ENCODE assay signal across 8 mouse cellular contexts in genomic region chr10:95940046-95940900, GRCm38 (mm10). TPM values are rescaled to one million over a fixed set of nuclear protein-coding genes. Genes with fewer than 3 reads are reported as not detected.
DNase-seq lines count a peak whose midpoint lies in the region; ATAC-seq and TF ChIP-seq lines count a peak whose summit lies in the region.

TSS of gene Eea1 (plus strand) at chr10:95940650.

- H3K27me3 ChIP-seq in cerebellum, adult 2 months (ENCODE audit: control insufficient read depth, insufficient read depth, low read length), result no peaks in the 10 kb centered on the region
- no peaks in the 10 kb centered on the region for H3K27me3 ChIP-seq in forebrain, postnatal 0 days (ENCODE audit: insufficient read depth, low read length)
- H3K27me3 ChIP-seq in neural tube, embryonic 15.5 days (replicated peaks), result no peaks in the 10 kb centered on the region

- H3K36me3 ChIP-seq in forebrain, postnatal 0 days (ENCODE audit: insufficient read depth), result no peaks in the 10 kb centered on the region
- H3K36me3 ChIP-seq in neural tube, embryonic 15.5 days, result no peaks in the 10 kb centered on the region

- H3K27ac ChIP-seq in cerebellum, adult 2 months (ENCODE audit: insufficient read depth, low read length), result peak within 1 kb of the TSS; percentile 49
- peak within 1 kb of the TSS; percentile 80 for H3K27ac ChIP-seq in forebrain, postnatal 0 days (ENCODE audit: low read depth, low read length)
- peak within 1 kb of the TSS; percentile 94 for H3K27ac ChIP-seq in layer of hippocampus, adult 2 months
- H3K27ac ChIP-seq in neural tube, embryonic 15.5 days (replicated peaks), result peak within 1 kb of the TSS; percentile 94

- peak within 1 kb of the TSS; percentile 72 for H3K9ac ChIP-seq in forebrain, postnatal 0 days
- H3K9ac ChIP-seq in neural tube, embryonic 15.5 days (replicated peaks), result peak within 1 kb of the TSS; percentile 94

- peak; percentile 71 for DNase-seq in MEL-GATA-1-ER (ENCODE audit: extremely low read depth, low read depth)
- peak; percentile 90 to 95 for DNase-seq in cerebellum, adult 2 months
- DNase-seq in forebrain, postnatal 0 days, result peak; percentile 93
- DNase-seq in heart, postnatal 4 days, result peak; percentile 95
- DNase-seq in layer of hippocampus, adult 2 months (ENCODE audit: low spot score in 2 of 2), result peak; percentile 88 to 91
- peak; percentile 84 for DNase-seq in lung, adult 2 months
- DNase-seq in testis, postnatal 10 days (ENCODE audit: low spot score), result peak; percentile 96

- no peak for TF ChIP-seq CTCF in cerebellum, adult 2 months (IDR thresholded peaks at IDR 0.05; ENCODE audit: borderline replicate concordance, insufficient read depth, low read depth, low read length)
- no peak for TF ChIP-seq CTCF in forebrain, postnatal 0 days (IDR thresholded peaks at IDR 0.05; ENCODE audit: low read depth)
- TF ChIP-seq CTCF in layer of hippocampus, adult 2 months (conservative IDR thresholded peaks at IDR 0.05), result peak; percentile 48
- TF ChIP-seq CTCF in lung, adult 2 months (IDR thresholded peaks at IDR 0.05; ENCODE audit: insufficient read depth, low read length), result no peak

- H3K4me2 ChIP-seq in forebrain, postnatal 0 days (ENCODE audit: low read depth), result peak within 1 kb of the TSS; percentile 74
- H3K4me2 ChIP-seq in neural tube, embryonic 15.5 days, result peak within 1 kb of the TSS; percentile 73

- no peaks in the 10 kb centered on the region; the same call in 1 of the 2 replicates for H3K4me1 ChIP-seq in cerebellum, adult 2 months (ENCODE audit: control insufficient read depth, insufficient read depth, low read length)
- H3K4me1 ChIP-seq in forebrain, postnatal 0 days (ENCODE audit: insufficient read depth), result peaks cover 11% of the 10 kb centered on the region; the same call in 1 of the 2 replicates
- peaks cover 11% of the 10 kb centered on the region; the same call in 1 of the 2 replicates for H3K4me1 ChIP-seq in lung, adult 2 months (ENCODE audit: control insufficient read depth, insufficient read depth, low read length)
- peaks cover 26% of the 10 kb centered on the region for H3K4me1 ChIP-seq in neural tube, embryonic 15.5 days

- peak within 1 kb of the TSS; percentile 78 for H3K4me3 ChIP-seq in cerebellum, adult 2 months (replicated peaks; ENCODE audit: insufficient read depth, low read depth, low read length)
- H3K4me3 ChIP-seq in forebrain, postnatal 0 days (ENCODE audit: low read depth, low read length), result peak within 1 kb of the TSS; percentile 92
- H3K4me3 ChIP-seq in layer of hippocampus, adult 2 months, result peak within 1 kb of the TSS; percentile 86
- H3K4me3 ChIP-seq in lung, adult 2 months (replicated peaks; ENCODE audit: extremely low read depth, low read depth, low read length), result peak within 1 kb of the TSS; percentile 99
- peak within 1 kb of the TSS; percentile 88 for H3K4me3 ChIP-seq in neural tube, embryonic 15.5 days (replicated peaks)

- peak; percentile 86 for TF ChIP-seq POLR2A in cerebellum, adult 2 months (IDR thresholded peaks at IDR 0.05; ENCODE audit: borderline replicate concordance, insufficient read depth, low read length)
- peak; percentile 93 for TF ChIP-seq POLR2A in lung, adult 2 months (IDR thresholded peaks at IDR 0.05; ENCODE audit: borderline replicate concordance, extremely low read depth, low read depth, low read length)

- ATAC-seq in forebrain, postnatal 0 days, result peak; percentile 97
- peak; percentile 99 for ATAC-seq in neural tube, embryonic 15.5 days (ENCODE audit: low FRiP score)

- WGBS in cerebellum, adult 2 months, result under 1% methylated on average over 52 of the region's 59 CpGs
- WGBS in forebrain, postnatal 0 days, result under 1% methylated on average over 56 of the region's 59 CpGs
- 2% methylated on average over 57 of the region's 59 CpGs for WGBS in lung, adult 2 months
- WGBS in neural tube, embryonic 15.5 days, result 1% methylated on average over 33 of the region's 59 CpGs

- H3K9me3 ChIP-seq in forebrain, postnatal 0 days (ENCODE audit: low read length), result no peaks in the 10 kb centered on the region
- H3K9me3 ChIP-seq in neural tube, embryonic 15.5 days (replicated peaks), result no peaks in the 10 kb centered on the region

RNA-seq across cellular contexts. Expression of gene Eea1, which starts in this region (rescaled TPM):
- polyA plus RNA-seq in cerebellum, adult 2 months (2012; rRNA removed), result 17.4 and 17.8 TPM in 2 replicates
- 16.2 and 21.9 TPM in 2 replicates for total RNA-seq in forebrain, postnatal 0 days (2014; rRNA removed)
- 11.3 and 16.6 TPM in 2 replicates for polyA plus RNA-seq in forebrain, postnatal 0 days (2015; fragmentation: Nextera tagmentation; extraction: Ambion mirVana)
- 10 to 100 TPM; 35.5 to 39.9 TPM for total RNA-seq in heart, postnatal 4 days (2021)
- total RNA-seq in layer of hippocampus, adult 2 months (2021), result 10 to 100 TPM; 37.0 to 37.6 TPM
- 4.3 and 5.1 TPM in 2 replicates for polyA plus RNA-seq in lung, adult 2 months (2012; rRNA removed)
- 24.9 and 25.6 TPM in 2 replicates for polyA plus RNA-seq in neural tube, embryonic 15.5 days (2015; fragmentation: Nextera tagmentation; extraction: Ambion mirVana)

Comparison
In these comparisons a context has a peak if more than half of its experiments do, and no peak if none do; other contexts are left out.
1. Peak in every context shown above with its lines: DNase-seq, ATAC-seq, H3K4me3 ChIP-seq and H3K27ac ChIP-seq.